ENCODE assay signal across 8 mouse cellular contexts in genomic region chr10:19934384-19935294, GRCm38 (mm10). TPM values are rescaled to one million over a fixed set of nuclear protein-coding genes. Genes with fewer than 3 reads are reported as not detected.
A peak's percentile ranks its signal among the peaks of the same experiment; 100 is the strongest.
DNase-seq lines count a peak whose midpoint lies in the region; ATAC-seq and TF ChIP-seq lines count a peak whose summit lies in the region.

Gene Map3k5, plus strand, starts transcription at chr10:19934472.

- peak; percentile 79 for ATAC-seq in embryonic facial prominence, embryonic 12.5 days (ENCODE audit: insufficient number of reproducible peaks, insufficient read depth, low FRiP score, low TSS enrichment)
- ATAC-seq in heart, embryonic 16.5 days (replicated peaks; ENCODE audit: extremely low read depth, insufficient read depth, low FRiP score): peak; percentile 41
- ATAC-seq in neutrophil, adult 5-6 weeks (ENCODE audit: extremely low read depth, insufficient number of reproducible peaks, low FRiP score, poor library complexity, severe bottlenecking): peak; percentile 6; the same call in 1 of the 2 replicates
- ATAC-seq in erythroid progenitor cell, adult 5-6 weeks (replicated peaks; ENCODE audit: low FRiP score, poor library complexity, severe bottlenecking): no peak

- TF ChIP-seq CTCF in lung, adult 2 months (IDR thresholded peaks at IDR 0.05; ENCODE audit: insufficient read depth, low read length): no peak

- TF ChIP-seq POLR2A in lung, adult 2 months (IDR thresholded peaks at IDR 0.05; ENCODE audit: borderline replicate concordance, extremely low read depth, low read depth, low read length): no peak

- no peaks in the 10 kb centered on the region for H3K36me3 ChIP-seq in embryonic facial prominence, embryonic 12.5 days
- no peaks in the 10 kb centered on the region for H3K36me3 ChIP-seq in heart, embryonic 16.5 days (ENCODE audit: control insufficient read depth, insufficient read depth)

- H3K4me1 ChIP-seq in embryonic facial prominence, embryonic 12.5 days: peaks cover 22% of the 10 kb centered on the region; the same call in 1 of the 2 replicates
- H3K4me1 ChIP-seq in heart, embryonic 16.5 days (ENCODE audit: control insufficient read depth, insufficient read depth, low read length): peaks cover 22% of the 10 kb centered on the region
- peaks cover 7% of the 10 kb centered on the region for H3K4me1 ChIP-seq in lung, adult 2 months (ENCODE audit: control insufficient read depth, insufficient read depth, low read length)

- H3K9ac ChIP-seq in embryonic facial prominence, embryonic 12.5 days: peak within 1 kb of the TSS; percentile 71
- peak within 1 kb of the TSS; percentile 91 for H3K9ac ChIP-seq in heart, embryonic 16.5 days (ENCODE audit: low read length)

- peaks cover 3% of the 10 kb centered on the region; the same call in 1 of the 2 replicates for H3K27me3 ChIP-seq in embryonic facial prominence, embryonic 12.5 days
- no peaks in the 10 kb centered on the region for H3K27me3 ChIP-seq in heart, embryonic 16.5 days (ENCODE audit: control insufficient read depth, insufficient read depth, low read length)

- no peaks in the 10 kb centered on the region for H3K9me3 ChIP-seq in embryonic facial prominence, embryonic 12.5 days
- H3K9me3 ChIP-seq in heart, embryonic 16.5 days (replicated peaks; ENCODE audit: control insufficient read depth, low read length): no peaks in the 10 kb centered on the region

- under 1% methylated on average over 87 of the region's 95 CpGs for WGBS in embryonic facial prominence, embryonic 12.5 days
- WGBS in heart, embryonic 16.5 days: under 1% methylated on average over 90 of the region's 95 CpGs
- WGBS in lung, adult 2 months: under 1% methylated on average over 85 of the region's 95 CpGs

- peak within 1 kb of the TSS; percentile 76 for H3K4me3 ChIP-seq in embryonic facial prominence, embryonic 12.5 days
- H3K4me3 ChIP-seq in heart, embryonic 16.5 days (ENCODE audit: low read length): peak within 1 kb of the TSS; percentile 90
- peak within 1 kb of the TSS; percentile 93 for H3K4me3 ChIP-seq in lung, adult 2 months (replicated peaks; ENCODE audit: extremely low read depth, low read depth, low read length)

- peak within 1 kb of the TSS; percentile 74 for H3K27ac ChIP-seq in embryonic facial prominence, embryonic 12.5 days
- peak within 1 kb of the TSS; percentile 95 for H3K27ac ChIP-seq in heart, embryonic 16.5 days (ENCODE audit: low read length)

- peak; percentile 32 to 40 for DNase-seq in CD8-positive naive resting alpha-beta T cell, adult 2 months (ENCODE audit: low read depth in 2 of 2, low spot score in 2 of 2)
- peak; percentile 40 for DNase-seq in adrenal gland, adult 8-10 months
- DNase-seq in kidney, postnatal 36 days: peak; percentile 42 to 75
- DNase-seq in lung, adult 2 months: peak; percentile 79

- peak within 1 kb of the TSS; percentile 96 for H3K4me2 ChIP-seq in embryonic facial prominence, embryonic 12.5 days (replicated peaks)
- H3K4me2 ChIP-seq in heart, embryonic 16.5 days (ENCODE audit: low read depth, low read length): peak within 1 kb of the TSS; percentile 97

RNA-seq across cellular contexts. Expression of gene Map3k5, which starts in this region (rescaled TPM):
- total RNA-seq in adrenal gland, adult 8-10 months (2022): 10 to 100 TPM; 19.0 to 29.6 (median 22.3) TPM
- polyA plus RNA-seq in embryonic facial prominence, embryonic 12.5 days (2016; fragmentation: Nextera tagmentation; extraction: Ambion mirVana): 2.5 and 3.3 TPM in 2 replicates
- 2.8 and 3.0 TPM in 2 replicates for polyA plus RNA-seq in heart, embryonic 16.5 days (2015; fragmentation: Nextera tagmentation; extraction: Ambion mirVana)
- polyA plus RNA-seq in lung, adult 2 months (2012; rRNA removed): 6.4 and 9.5 TPM in 2 replicates
- total RNA-seq in neutrophil, adult 5-6 weeks (2017): 133 and 144 TPM in 2 replicates
- total RNA-seq in erythroid progenitor cell, adult 5-6 weeks (2015; ENCODE audit: low replicate concordance): 1.4 and 4.2 TPM in 2 replicates
- total RNA-seq in erythroid progenitor cell, adult 5-6 weeks (2017; ENCODE audit: low replicate concordance): 4.4 and 4.5 TPM in 2 replicates
